Mouse (Mus musculus): ENCODE data around the gene Basp1. TPM values are rescaled to one million over a fixed set of nuclear protein-coding genes. Genes with fewer than 3 reads are reported as not detected.

The Basp1 gene
- polyA plus RNA-seq, 1 experiment from 2014 or later, result 256 TPM

DNA sequence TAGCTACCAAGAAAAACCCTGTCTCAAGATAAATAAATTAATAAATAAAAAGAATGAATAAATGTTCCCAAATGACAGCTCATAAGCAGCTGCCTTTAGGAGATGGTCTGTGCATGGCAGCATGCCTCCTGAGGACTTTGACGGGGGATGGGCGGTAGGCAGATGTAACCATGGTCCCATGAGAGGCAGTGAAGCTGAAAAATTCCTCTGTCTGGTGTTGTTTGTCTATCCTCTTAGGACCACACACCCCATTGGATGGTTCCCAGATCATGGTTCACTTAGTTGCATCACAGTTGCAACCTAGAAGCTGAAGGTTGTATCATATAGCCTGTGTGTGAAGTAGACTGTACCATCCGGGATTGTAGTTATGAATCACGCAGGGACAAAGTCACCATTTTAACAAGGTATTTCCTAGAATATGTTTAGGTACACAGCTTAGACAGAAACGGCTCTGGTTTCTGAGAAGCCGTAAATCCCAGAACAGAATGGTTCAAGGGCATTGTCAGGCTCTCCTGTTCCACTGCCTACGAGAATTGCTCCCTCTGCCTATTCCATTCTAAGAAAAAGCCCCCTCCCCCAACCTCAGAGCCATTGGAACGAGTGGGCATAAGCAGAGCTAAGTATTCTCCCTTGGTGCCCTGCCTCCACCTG, 29.7 kb upstream of the Basp1 start:
- H3K4me1 ChIP-seq, result peaks cover 12% of the 10 kb centered on the region
- H3K9me3 ChIP-seq, result no peaks in the 10 kb centered on the region
- no peak overlapping the region for H3K4me2 ChIP-seq (replicated peaks)
- H3K9ac ChIP-seq (replicated peaks), result no peak overlapping the region
- no peak overlapping the region for H3K27ac ChIP-seq (replicated peaks)
- peaks cover 19% of the 10 kb centered on the region for H3K27me3 ChIP-seq
- ATAC-seq (ENCODE audit: low FRiP score, low read depth), result no peak
- H3K4me3 ChIP-seq, result no peak overlapping the region
- WGBS, result 76% methylated on average over 8 of the region's 8 CpGs
- no peaks in the 10 kb centered on the region for H3K36me3 ChIP-seq

DNA sequence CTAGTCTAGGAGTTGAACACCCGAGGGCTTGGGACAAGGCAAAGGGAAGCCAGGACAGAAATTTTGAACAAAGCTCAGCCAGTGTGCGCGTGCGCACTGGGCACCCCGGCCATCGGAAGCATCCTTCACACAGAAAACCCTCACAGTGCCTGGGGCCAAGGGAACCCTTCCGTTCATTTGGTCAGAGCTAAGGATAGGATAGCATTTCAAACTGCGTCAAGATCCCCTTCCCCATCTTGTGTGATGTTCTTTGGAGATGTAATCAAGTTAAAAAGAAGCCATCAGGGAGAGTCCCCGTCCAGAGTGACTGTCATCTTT, 28.3 kb upstream of the Basp1 start:
- H3K4me1 ChIP-seq, result peaks cover 12% of the 10 kb centered on the region
- H3K27ac ChIP-seq (replicated peaks), result no peak overlapping the region
- no peak overlapping the region for H3K9ac ChIP-seq (replicated peaks)
- H3K9me3 ChIP-seq, result no peaks in the 10 kb centered on the region
- H3K4me3 ChIP-seq, result no peak overlapping the region
- ATAC-seq (ENCODE audit: low FRiP score, low read depth), result no peak
- no peak overlapping the region for H3K4me2 ChIP-seq (replicated peaks)
- H3K27me3 ChIP-seq, result peaks cover 16% of the 10 kb centered on the region
- 75% methylated on average over 9 of the region's 9 CpGs for WGBS
- H3K36me3 ChIP-seq, result no peaks in the 10 kb centered on the region

DNA sequence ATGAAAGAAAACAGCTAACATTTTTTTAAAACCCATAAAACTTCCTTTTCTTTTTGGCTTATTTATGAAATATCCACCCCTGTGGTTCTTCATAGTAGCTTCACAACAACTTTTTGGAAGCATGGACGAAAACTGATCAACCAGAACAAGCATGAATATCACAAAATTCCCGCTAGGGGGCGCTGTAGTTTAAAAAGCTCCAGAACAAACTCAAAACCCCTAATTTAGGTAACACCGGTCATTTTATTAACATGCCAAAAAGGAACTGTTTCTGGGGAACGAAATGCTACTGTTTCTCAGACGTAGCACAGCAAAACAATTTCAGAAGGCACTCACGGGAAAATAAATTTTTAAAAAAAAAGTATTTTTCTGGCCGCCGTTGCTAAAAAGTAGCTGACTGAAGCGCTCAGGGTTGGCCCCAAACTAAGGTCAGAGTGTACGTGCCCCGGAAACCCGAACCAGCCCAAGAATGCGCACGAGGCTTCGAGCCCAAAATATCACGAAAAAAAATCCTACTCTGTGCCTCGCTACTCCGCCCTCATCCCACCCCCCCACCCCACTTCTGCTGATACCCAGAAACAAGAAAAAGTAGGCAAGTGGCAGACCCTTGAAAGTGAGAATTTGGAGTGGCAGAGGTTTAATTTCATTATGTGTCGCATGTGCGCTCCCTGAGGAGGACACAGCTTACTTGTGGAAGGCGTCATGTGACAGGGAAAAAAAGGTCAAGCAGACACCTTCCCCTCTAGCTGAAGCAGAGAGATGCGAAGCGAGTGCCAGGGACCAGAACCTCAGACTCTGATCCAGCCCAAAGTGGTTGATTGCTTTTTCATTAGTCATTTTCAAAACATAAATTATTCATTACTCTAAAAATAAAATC, 27.7 kb upstream of the Basp1 start:
- no peaks in the 10 kb centered on the region for H3K9me3 ChIP-seq
- H3K4me3 ChIP-seq, result no peak overlapping the region
- no peak overlapping the region for H3K27ac ChIP-seq (replicated peaks)
- peaks cover 16% of the 10 kb centered on the region for H3K27me3 ChIP-seq
- H3K9ac ChIP-seq (replicated peaks), result no peak overlapping the region
- ATAC-seq (ENCODE audit: low FRiP score, low read depth), result no peak
- WGBS, result 22% methylated on average over 24 of the region's 24 CpGs
- peak overlapping the region; percentile 24; the same call in 1 of the 2 replicates for H3K4me2 ChIP-seq (replicated peaks)
- H3K36me3 ChIP-seq, result no peaks in the 10 kb centered on the region
- peaks cover 12% of the 10 kb centered on the region for H3K4me1 ChIP-seq

DNA sequence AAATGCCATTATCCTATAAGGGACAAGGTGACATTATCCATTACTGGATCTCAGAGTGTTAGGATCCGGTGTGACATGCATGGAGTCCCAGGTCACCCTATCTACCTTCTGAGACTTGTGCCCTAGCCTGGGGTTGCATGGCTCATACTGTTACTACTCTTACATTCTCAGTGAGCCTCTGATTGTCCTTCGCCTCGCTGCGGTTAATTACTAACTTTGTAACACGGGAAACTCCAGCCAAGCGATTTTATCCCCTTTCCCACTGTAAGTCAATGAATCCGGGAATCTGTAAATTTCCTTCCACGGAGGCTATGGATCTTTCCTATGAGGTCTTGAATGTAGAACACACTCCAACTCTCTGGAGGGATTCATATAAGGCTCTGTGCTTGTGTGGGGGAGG, 26.8 kb upstream of the Basp1 start:
- H3K27ac ChIP-seq (replicated peaks), result no peak overlapping the region
- no peak overlapping the region for H3K4me2 ChIP-seq (replicated peaks)
- WGBS, result 84% methylated on average over 8 of the region's 8 CpGs
- H3K9me3 ChIP-seq, result no peaks in the 10 kb centered on the region
- no peaks in the 10 kb centered on the region for H3K36me3 ChIP-seq
- peaks cover 3% of the 10 kb centered on the region; the same call in 1 of the 2 replicates for H3K4me1 ChIP-seq
- H3K9ac ChIP-seq (replicated peaks), result no peak overlapping the region
- no peak overlapping the region for H3K4me3 ChIP-seq
- H3K27me3 ChIP-seq, result peaks cover 13% of the 10 kb centered on the region
- ATAC-seq (ENCODE audit: low FRiP score, low read depth), result no peak

DNA sequence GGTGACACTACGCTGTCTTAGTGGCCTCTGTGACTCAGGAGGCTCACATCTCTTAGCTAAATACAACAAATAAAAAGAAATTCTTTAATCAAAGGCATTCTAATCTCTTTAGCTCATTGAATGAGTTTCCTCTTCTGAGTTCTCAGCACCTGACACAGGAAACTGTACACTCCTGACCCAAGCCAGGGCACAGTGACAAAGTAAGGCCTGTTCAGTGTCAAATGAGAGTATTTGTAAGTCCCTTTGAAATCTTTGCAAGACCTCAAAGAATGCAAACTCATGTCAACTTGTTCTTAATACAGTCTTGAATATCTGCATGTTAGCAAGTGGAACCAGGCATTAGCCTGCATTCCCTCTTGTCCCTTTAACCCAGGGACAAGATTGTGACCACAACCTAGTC, 18.8 kb upstream of the Basp1 start:
- H3K4me2 ChIP-seq (replicated peaks), result no peak overlapping the region
- 71% methylated on average over 1 of the region's 1 CpGs for WGBS

DNA sequence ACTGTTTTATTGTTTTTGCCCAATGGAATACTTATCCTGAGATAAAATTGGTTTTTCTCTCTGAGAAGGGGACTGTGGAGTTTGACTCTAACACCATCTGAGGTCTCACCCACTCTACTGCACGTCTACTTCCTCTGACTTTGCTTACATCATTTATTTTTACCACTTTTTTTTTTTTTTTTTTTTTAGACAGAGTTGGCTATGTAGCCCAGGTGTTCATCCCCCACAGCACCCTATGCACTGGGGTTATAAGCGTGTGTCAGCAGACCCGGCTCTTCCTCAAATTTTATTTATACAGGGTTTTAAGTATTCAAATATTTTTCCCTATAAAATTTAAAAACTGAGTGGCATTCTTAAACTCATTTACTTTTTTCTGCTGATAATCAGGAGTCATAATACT, 16.6 kb upstream of the Basp1 start:
- no peaks in the 10 kb centered on the region for H3K27me3 ChIP-seq
- WGBS, result 89% methylated on average over 3 of the region's 3 CpGs

More for the DNA sequence above, 18.8 kb upstream of the Basp1 start:
- no peaks in the 10 kb centered on the region for H3K27me3 ChIP-seq
- H3K27ac ChIP-seq (replicated peaks), result no peak overlapping the region
- H3K4me1 ChIP-seq, result no peaks in the 10 kb centered on the region
- ATAC-seq (ENCODE audit: low FRiP score, low read depth), result no peak
- no peaks in the 10 kb centered on the region for H3K36me3 ChIP-seq
- H3K9ac ChIP-seq (replicated peaks), result no peak overlapping the region
- no peaks in the 10 kb centered on the region for H3K9me3 ChIP-seq
- H3K4me3 ChIP-seq, result no peak overlapping the region

DNA sequence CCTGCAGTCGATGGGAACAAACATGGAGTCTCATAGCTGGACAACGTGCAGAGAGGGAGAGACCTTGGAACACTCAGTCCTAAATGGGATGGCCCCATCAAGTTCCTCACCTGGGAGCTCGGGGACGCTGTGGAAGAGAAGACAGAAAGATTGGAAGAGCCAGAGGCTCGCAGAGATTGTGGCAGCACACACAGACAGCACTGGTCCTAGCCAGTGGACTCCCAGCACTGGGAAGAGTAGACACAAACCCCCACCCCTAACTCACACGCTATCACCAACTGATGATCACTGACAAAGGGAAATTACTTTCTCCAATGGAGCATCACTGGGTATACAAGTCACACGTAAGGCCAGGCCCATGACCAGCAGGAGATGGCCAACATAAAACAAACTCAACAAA, 15.4 kb upstream of the Basp1 start:
- Histone ChIP-seq H3K9ac (replicated peaks) (no peak overlapping the region), H3K9me3 (no peaks in the 10 kb centered on the region), H3K27me3 (no peaks in the 10 kb centered on the region), H3K36me3 (no peaks in the 10 kb centered on the region), H3K27ac (replicated peaks) (no peak overlapping the region), H3K4me2 (replicated peaks) (no peak overlapping the region), H3K4me1 (no peaks in the 10 kb centered on the region), H3K4me3 (no peak overlapping the region)
- 71% methylated on average over 7 of the region's 7 CpGs for WGBS
- peak; percentile 47; the same call in 1 of the 2 replicates for ATAC-seq (ENCODE audit: low FRiP score, low read depth)

More for the DNA sequence above, 16.6 kb upstream of the Basp1 start:
- Histone ChIP-seq H3K27ac (replicated peaks) (no peak overlapping the region), H3K9me3 (no peaks in the 10 kb centered on the region), H3K4me2 (replicated peaks) (no peak overlapping the region), H3K4me1 (no peaks in the 10 kb centered on the region), H3K36me3 (no peaks in the 10 kb centered on the region), H3K4me3 (no peak overlapping the region), H3K9ac (replicated peaks) (no peak overlapping the region)
- ATAC-seq (ENCODE audit: low FRiP score, low read depth), result no peak

DNA sequence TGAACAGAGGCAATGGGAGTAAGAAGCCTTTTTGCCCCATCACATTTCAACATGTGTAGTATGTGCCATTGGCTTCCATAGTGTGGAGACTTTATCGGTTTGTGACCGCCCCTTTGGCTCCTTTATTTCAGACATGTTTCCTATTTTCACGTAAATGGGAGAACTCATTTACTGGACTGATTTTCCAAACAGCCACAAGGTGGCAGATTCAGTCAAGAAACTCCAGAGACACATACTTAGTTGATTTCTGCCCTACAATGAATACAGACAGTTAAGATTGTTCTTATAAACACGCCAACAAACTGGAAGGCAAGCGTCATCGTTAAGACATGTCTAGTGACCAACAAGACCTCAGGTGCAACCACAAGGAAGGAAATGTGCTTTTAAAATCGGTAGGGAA, 15.0 kb upstream of the Basp1 start:
- no peak for ATAC-seq (ENCODE audit: low FRiP score, low read depth)
- H3K9ac ChIP-seq (replicated peaks), result no peak overlapping the region
- H3K27ac ChIP-seq (replicated peaks), result no peak overlapping the region
- H3K4me1 ChIP-seq, result no peaks in the 10 kb centered on the region
- no peaks in the 10 kb centered on the region for H3K9me3 ChIP-seq
- no peaks in the 10 kb centered on the region for H3K36me3 ChIP-seq
- H3K4me2 ChIP-seq (replicated peaks), result no peak overlapping the region
- no peak overlapping the region for H3K4me3 ChIP-seq
- WGBS, result 50% methylated on average over 7 of the region's 7 CpGs
- no peaks in the 10 kb centered on the region for H3K27me3 ChIP-seq

DNA sequence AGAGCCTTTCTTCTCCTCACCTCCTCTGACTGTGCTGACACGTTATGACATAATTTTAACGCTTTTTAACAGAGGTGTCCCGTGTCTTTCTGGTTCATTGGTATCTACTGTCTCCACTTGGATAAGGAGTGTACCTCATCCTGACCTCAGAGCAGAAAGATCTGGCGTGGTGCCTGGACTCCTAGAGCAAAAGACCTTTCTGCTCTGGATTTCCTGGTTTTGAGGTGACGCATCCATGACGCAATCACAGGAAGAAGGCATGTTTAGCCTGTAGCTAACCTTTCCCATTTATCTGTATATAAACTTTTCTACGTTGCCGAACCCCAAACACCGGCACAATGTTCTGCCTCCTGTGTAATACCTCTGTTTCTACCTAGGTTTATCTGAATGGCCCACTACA, 6.7 kb upstream of the Basp1 start:
- no peak overlapping the region for H3K27ac ChIP-seq (replicated peaks)
- ATAC-seq (ENCODE audit: low FRiP score, low read depth), result no peak

DNA sequence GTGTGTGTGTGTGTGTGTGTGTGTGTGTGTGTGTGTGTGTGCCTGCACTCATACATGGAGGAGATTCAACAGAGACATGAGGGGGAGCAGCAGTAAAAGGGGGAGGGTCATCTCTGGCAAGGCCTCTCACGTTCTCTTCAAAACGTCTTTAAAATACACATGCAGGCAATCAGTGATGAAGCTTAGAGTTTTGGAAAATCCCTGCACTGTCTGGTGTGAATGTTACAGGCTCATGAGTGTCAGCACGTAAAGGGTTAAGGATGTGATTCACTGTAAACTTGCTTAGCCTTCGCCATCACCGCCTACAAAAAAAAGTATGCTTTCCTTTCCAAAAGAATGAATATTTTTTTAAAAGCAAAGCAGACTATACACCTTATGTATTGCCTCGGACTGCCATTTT, 2.8 kb upstream of the Basp1 start:
- H3K27me3 ChIP-seq, result no peaks in the 10 kb centered on the region

More for the DNA sequence above, 6.7 kb upstream of the Basp1 start:
- Histone ChIP-seq H3K4me2 (replicated peaks) (no peak overlapping the region), H3K36me3 (no peaks in the 10 kb centered on the region), H3K9me3 (no peaks in the 10 kb centered on the region), H3K4me1 (peaks cover 29% of the 10 kb centered on the region), H3K4me3 (no peak overlapping the region), H3K9ac (replicated peaks) (no peak overlapping the region), H3K27me3 (no peaks in the 10 kb centered on the region)
- 94% methylated on average over 9 of the region's 9 CpGs for WGBS

DNA sequence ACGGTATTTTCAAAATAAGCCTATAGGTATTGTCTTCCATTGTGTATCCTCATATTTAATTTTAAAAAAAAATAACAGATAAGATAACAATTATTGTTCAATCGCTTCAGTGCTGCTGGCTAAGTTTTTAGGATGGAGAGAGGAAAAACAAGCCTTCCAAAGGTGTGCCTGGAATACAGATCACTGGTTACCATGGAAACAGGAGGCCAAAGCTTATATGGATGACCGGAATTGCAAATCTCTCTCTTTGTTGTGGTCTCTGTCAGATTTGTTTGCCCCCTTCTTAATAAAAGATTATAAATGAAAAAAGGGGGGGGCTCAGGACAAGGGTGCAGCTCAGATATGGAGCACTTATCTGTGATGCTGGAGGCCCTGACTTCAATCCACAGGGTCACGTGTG, 2.4 kb upstream of the Basp1 start:
- ATAC-seq (ENCODE audit: low FRiP score, low read depth), result no peak; the same call in 1 of the 2 replicates
- Histone ChIP-seq H3K9ac (replicated peaks) (peak overlapping the region; percentile 100), H3K4me3 (peak overlapping the region; percentile 99), H3K36me3 (no peaks in the 10 kb centered on the region), H3K9me3 (no peaks in the 10 kb centered on the region), H3K27me3 (no peaks in the 10 kb centered on the region), H3K4me2 (replicated peaks) (peak overlapping the region; percentile 76), H3K27ac (replicated peaks) (peak overlapping the region; percentile 64), H3K4me1 (peaks cover 33% of the 10 kb centered on the region)
- WGBS, result 26% methylated on average over 4 of the region's 4 CpGs

More for the DNA sequence above, 2.8 kb upstream of the Basp1 start:
- Histone ChIP-seq H3K27ac (replicated peaks) (peak overlapping the region; percentile 64), H3K9me3 (no peaks in the 10 kb centered on the region), H3K4me1 (peaks cover 29% of the 10 kb centered on the region), H3K9ac (replicated peaks) (peak overlapping the region; percentile 100), H3K36me3 (no peaks in the 10 kb centered on the region), H3K4me2 (replicated peaks) (peak overlapping the region; percentile 76), H3K4me3 (peak overlapping the region; percentile 99)
- WGBS, result 38% methylated on average over 6 of the region's 6 CpGs
- ATAC-seq (ENCODE audit: low FRiP score, low read depth), result no peak

DNA sequence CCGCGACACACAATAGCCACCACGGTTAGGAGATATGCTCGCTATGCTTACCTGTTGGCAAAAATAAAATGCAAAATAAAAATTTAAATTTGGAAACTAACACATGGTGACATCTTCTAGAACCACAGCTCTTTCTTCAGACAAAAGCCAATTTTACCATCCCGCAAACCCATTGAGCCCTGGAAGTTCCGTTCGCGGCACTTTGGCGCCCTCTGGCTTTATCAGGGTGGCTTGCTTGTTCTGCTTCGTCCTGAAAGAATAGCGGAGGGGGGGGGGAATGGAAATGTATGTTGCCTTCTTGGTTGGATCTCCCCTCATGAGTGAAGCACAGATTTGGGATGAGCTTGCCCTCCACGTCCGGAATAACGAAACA, 1.2 kb upstream of the Basp1 start:
- peak; percentile 9 for ATAC-seq (ENCODE audit: low FRiP score, low read depth)
- H3K4me1 ChIP-seq, result peaks cover 38% of the 10 kb centered on the region
- no peaks in the 10 kb centered on the region for H3K9me3 ChIP-seq
- H3K4me2 ChIP-seq (replicated peaks), result peak overlapping the region; percentile 76
- peak overlapping the region; percentile 100 for H3K9ac ChIP-seq (replicated peaks)
- peak overlapping the region; percentile 98 for H3K27ac ChIP-seq (replicated peaks)
- WGBS, result under 1% methylated on average over 14 of the region's 14 CpGs
- peak overlapping the region; percentile 99 for H3K4me3 ChIP-seq
- peaks cover 4% of the 10 kb centered on the region; the same call in 1 of the 2 replicates for H3K36me3 ChIP-seq
- no peaks in the 10 kb centered on the region for H3K27me3 ChIP-seq
